Mouse (Mus musculus) spleen, adult 2 months (tissue): ENCODE results near the gene Rmdn2. TPM values are rescaled to one million over a fixed set of nuclear protein-coding genes. Genes with fewer than 3 reads are reported as not detected.

Experiments
- DNase-seq, 2 experiments: peaks; one replicate each; pipeline versions ENCODE4 v3.0.0 to v3.0.0-alpha.2; 2012 to 2021; ENCODE audit warnings: low spot score in 2 of 2, low read depth in 1 of 2
- H3K27ac ChIP-seq: fragments of 200-500 bp; 2 replicates; pipeline ENCODE4 v1.5.1; 2012; ENCODE audit warnings: low read length, inconsistent platforms; ENCODE audit not compliant: insufficient read depth
- H3K27me3 ChIP-seq: fragments of 200-500 bp; 2 replicates; pipeline ENCODE4 v1.6.1; 2012; ENCODE audit warnings: mild to moderate bottlenecking, moderate library complexity, low read length, inconsistent platforms; ENCODE audit not compliant: control insufficient read depth, insufficient read depth
- H3K36me3 ChIP-seq: fragments of 200-500 bp; 2 replicates; pipeline ENCODE4 v1.6.1; 2012; ENCODE audit warnings: mild to moderate bottlenecking, low read length, inconsistent platforms; ENCODE audit not compliant: control insufficient read depth, insufficient read depth
- H3K4me1 ChIP-seq: fragments of 200-500 bp; 2 replicates; pipeline ENCODE4 v1.6.1; 2011; ENCODE audit warnings: inconsistent platforms; ENCODE audit not compliant: control insufficient read depth, insufficient read depth, insufficient read length
- H3K4me3 ChIP-seq: fragments of 200-500 bp; 2 replicates; pipeline ENCODE4 v1.5.1; 2011; ENCODE audit warnings: mild to moderate bottlenecking, inconsistent platforms; ENCODE audit not compliant: insufficient read depth, insufficient read length; ENCODE audit errors: extremely low read depth
- CTCF ChIP-seq: fragments of 200-500 bp; IDR thresholded peaks from 2 replicates; pipeline ENCODE4 v1.5.1; 2011; ENCODE audit warnings: mild to moderate bottlenecking, inconsistent platforms; ENCODE audit not compliant: insufficient read depth, insufficient read length, insufficient replicate concordance; ENCODE audit errors: extremely low read depth
- POLR2A ChIP-seq: fragments of 200-500 bp; IDR thresholded peaks from 2 replicates; pipeline ENCODE4 v1.6.1; 2011; ENCODE audit warnings: low read depth, low read length, inconsistent platforms
- WGBS: fragments of 180-500 bp; shearing (Covaris S2); methylation state at CpG from one replicate; pipeline ENCODE4 v1.1.7; 2018; 5-methylcytosine and 5-hydroxymethylcytosine counted together
- polyA plus RNA-seq: library from polyadenylated mRNA; depleted of rRNA; stranded (reverse); fragments of >200 nt; gene quantifications from 2 replicates; pipeline ENCODE4 v1.2.3, GENCODE M21; 2012

Gene Rmdn2
- polyA plus RNA-seq, 1 experiment = 0.39 TPM

GRCm38 (mm10) chr17:79699197-79699596 is 87.5 kb downstream of the Rmdn2 start:
- TF ChIP-seq CTCF (no peak), POLR2A (no peak)
- no peak overlapping the region for H3K27ac ChIP-seq
- DNase-seq = no peak
- H3K4me1 ChIP-seq = no peaks in the 10 kb centered on the region
- H3K36me3 ChIP-seq = no peaks in the 10 kb centered on the region
- H3K4me3 ChIP-seq = no peak overlapping the region
- H3K27me3 ChIP-seq = no peaks in the 10 kb centered on the region
- 62% methylated on average over 1 of the region's 1 CpGs for WGBS

GRCm38 (mm10) chr17:79700871-79701270 is 89.2 kb downstream of the Rmdn2 start:
- no peak overlapping the region for H3K27ac ChIP-seq
- H3K4me1 ChIP-seq = no peaks in the 10 kb centered on the region
- no peak for DNase-seq
- H3K36me3 ChIP-seq = no peaks in the 10 kb centered on the region
- H3K27me3 ChIP-seq = no peaks in the 10 kb centered on the region
- no peak for TF ChIP-seq CTCF
- TF ChIP-seq POLR2A = no peak
- H3K4me3 ChIP-seq = no peak overlapping the region
- WGBS = 84% methylated on average over 5 of the region's 5 CpGs

GRCm38 (mm10) chr17:79705671-79706455 is 94.2 kb downstream of the Rmdn2 start:
- Histone ChIP-seq H3K27ac (no peak overlapping the region), H3K4me3 (no peak overlapping the region), H3K27me3 (no peaks in the 10 kb centered on the region), H3K36me3 (no peaks in the 10 kb centered on the region), H3K4me1 (no peaks in the 10 kb centered on the region)
- 80% methylated on average over 9 of the region's 9 CpGs for WGBS
- DNase-seq = no peak
- no peak for TF ChIP-seq POLR2A

- Histone ChIP-seq H3K4me3 (no peak overlapping the region), H3K27me3 (peaks cover 3% of the 10 kb centered on the region), H3K4me1 (peaks cover 1% of the 10 kb centered on the region; the same call in 1 of the 2 replicates), H3K36me3 (no peaks in the 10 kb centered on the region), H3K27ac (no peak overlapping the region)
- DNase-seq = no peak
- 62% methylated on average over 7 of the region's 7 CpGs for WGBS
- no peak for TF ChIP-seq POLR2A
- TF ChIP-seq CTCF = no peak
These were observed 96.5 kb downstream of the Rmdn2 start for GRCm38 (mm10) chr17:79708168-79708567.

GRCm38 (mm10) chr17:79709718-79710117 is 98.1 kb downstream of the Rmdn2 start:
- H3K36me3 ChIP-seq = no peaks in the 10 kb centered on the region
- DNase-seq = no peak
- peaks cover 8% of the 10 kb centered on the region for H3K4me1 ChIP-seq
- no peak overlapping the region for H3K4me3 ChIP-seq
- whole genome bisulfite sequencing = 45% methylated on average over 1 of the region's 1 CpGs
- H3K27me3 ChIP-seq = peaks cover 14% of the 10 kb centered on the region
- H3K27ac ChIP-seq = no peak overlapping the region
- TF ChIP-seq POLR2A (no peak), CTCF (no peak)

- H3K4me1 ChIP-seq = peaks cover 8% of the 10 kb centered on the region
- 24% methylated on average over 15 of the region's 15 CpGs for WGBS
- peaks cover 16% of the 10 kb centered on the region for H3K27me3 ChIP-seq
- DNase-seq = no peak
- TF ChIP-seq POLR2A = no peak
- no peak for TF ChIP-seq CTCF
- no peaks in the 10 kb centered on the region for H3K36me3 ChIP-seq
- no peak overlapping the region for H3K27ac ChIP-seq
- H3K4me3 ChIP-seq = no peak overlapping the region
These were observed 98.7 kb downstream of the Rmdn2 start for GRCm38 (mm10) chr17:79710246-79710842.

GRCm38 (mm10) chr17:79711944-79712343 is 100.3 kb downstream of the Rmdn2 start:
- Histone ChIP-seq H3K4me3 (no peak overlapping the region), H3K27me3 (peaks cover 21% of the 10 kb centered on the region), H3K36me3 (no peaks in the 10 kb centered on the region), H3K4me1 (peaks cover 8% of the 10 kb centered on the region), H3K27ac (no peak overlapping the region)
- TF ChIP-seq POLR2A (no peak), CTCF (no peak)
- no peak for DNase-seq
- 30% methylated on average over 6 of the region's 6 CpGs for WGBS
